ENCODE assay signal across 8 mouse cellular contexts in the genomic region with DNA sequence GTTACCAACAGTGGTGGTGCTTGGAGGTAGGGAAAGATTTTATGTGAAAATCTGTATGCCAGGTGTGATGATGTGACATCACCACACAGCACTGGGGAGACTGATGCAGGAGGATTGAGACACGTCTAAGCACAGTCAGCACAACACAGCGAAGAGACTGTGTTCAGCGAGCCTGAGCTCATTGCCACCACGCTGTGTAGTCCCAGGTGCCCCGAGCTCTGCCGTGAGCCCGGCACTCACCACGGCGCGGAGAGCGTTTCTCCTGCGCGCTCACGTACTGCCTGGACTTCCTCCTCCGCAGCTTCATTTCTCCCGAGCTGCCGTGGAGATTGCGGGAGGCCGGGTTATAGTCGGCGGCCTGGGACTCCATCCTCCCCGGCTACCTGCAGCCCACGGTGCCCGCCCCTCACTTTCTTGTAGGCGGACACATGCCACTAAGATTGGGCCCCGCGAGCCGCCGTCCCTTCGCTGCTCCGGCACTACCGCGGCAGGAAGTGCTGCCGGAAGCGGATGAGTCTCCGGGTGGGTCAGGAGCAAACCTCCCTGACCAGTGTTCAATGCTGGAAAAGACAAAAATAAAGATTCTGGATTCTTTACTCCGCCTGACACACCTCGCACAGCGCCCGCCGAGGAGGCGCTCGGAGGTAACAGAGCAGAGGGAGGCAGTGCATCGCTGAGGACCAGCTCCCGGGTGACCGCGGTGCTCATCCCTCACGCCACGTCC. TPM values are rescaled to one million over a fixed set of nuclear protein-coding genes. Genes with fewer than 3 reads are reported as not detected.
DNase-seq lines count a peak whose midpoint lies in the region; ATAC-seq and TF ChIP-seq lines count a peak whose summit lies in the region.

No protein-coding gene starts in this region.

- no peaks in the 10 kb centered on the region for H3K27me3 ChIP-seq in embryonic facial prominence, embryonic 14.5 days (replicated peaks; ENCODE audit: control insufficient read depth, insufficient read depth, low read length)
- H3K27me3 ChIP-seq in limb, embryonic 13.5 days, result no peaks in the 10 kb centered on the region
- no peaks in the 10 kb centered on the region for H3K27me3 ChIP-seq in midbrain, embryonic 15.5 days (replicated peaks)

- peak; percentile 69; the same call in 1 of the 2 replicates for TF ChIP-seq POLR2A in bone marrow, adult 2 months (IDR thresholded peaks at IDR 0.05; ENCODE audit: borderline replicate concordance, control insufficient read depth, low read depth, low read length)

- H3K27ac ChIP-seq in bone marrow, adult 2 months (ENCODE audit: control insufficient read depth, insufficient read depth, low read depth, low read length, poor library complexity), result peak overlapping the region; percentile 77
- H3K27ac ChIP-seq in embryonic facial prominence, embryonic 14.5 days (replicated peaks; ENCODE audit: low read depth, low read length), result peak overlapping the region; percentile 85
- H3K27ac ChIP-seq in limb, embryonic 13.5 days, result peak overlapping the region; percentile 93
- peak overlapping the region; percentile 93 for H3K27ac ChIP-seq in midbrain, embryonic 15.5 days

- H3K4me2 ChIP-seq in embryonic facial prominence, embryonic 14.5 days (ENCODE audit: low read depth, low read length), result peak overlapping the region; percentile 91
- H3K4me2 ChIP-seq in limb, embryonic 13.5 days (replicated peaks), result peak overlapping the region; percentile 88
- H3K4me2 ChIP-seq in midbrain, embryonic 15.5 days, result peak overlapping the region; percentile 93

- no peaks in the 10 kb centered on the region for H3K9me3 ChIP-seq in embryonic facial prominence, embryonic 14.5 days (ENCODE audit: control insufficient read depth, low read length)
- H3K9me3 ChIP-seq in limb, embryonic 13.5 days, result no peaks in the 10 kb centered on the region
- H3K9me3 ChIP-seq in midbrain, embryonic 15.5 days, result no peaks in the 10 kb centered on the region

- H3K4me3 ChIP-seq in bone marrow, adult 2 months (replicated peaks; ENCODE audit: control insufficient read depth, low read depth, low read length), result peak overlapping the region; percentile 99
- peak overlapping the region; percentile 87 for H3K4me3 ChIP-seq in embryonic facial prominence, embryonic 14.5 days (ENCODE audit: low read depth, low read length)
- peak overlapping the region; percentile 79 for H3K4me3 ChIP-seq in limb, embryonic 13.5 days
- H3K4me3 ChIP-seq in midbrain, embryonic 15.5 days, result peak overlapping the region; percentile 96

- peak overlapping the region; percentile 85 for H3K9ac ChIP-seq in embryonic facial prominence, embryonic 14.5 days (ENCODE audit: low read depth, low read length)
- H3K9ac ChIP-seq in limb, embryonic 13.5 days, result peak overlapping the region; percentile 73
- peak overlapping the region; percentile 93 for H3K9ac ChIP-seq in midbrain, embryonic 15.5 days

- DNase-seq in A20 (ENCODE audit: low read depth, low spot score), result peak; percentile 93
- peak; percentile 95 for DNase-seq in embryonic facial prominence, embryonic 14.5 days (ENCODE audit: low spot score)
- DNase-seq in heart, adult 8-10 months (ENCODE audit: low spot score), result peak; percentile 94
- peak; percentile 93 for DNase-seq in kidney, adult 9 months
- DNase-seq in spleen, adult 18-20 months, result peak; percentile 84 to 91

- H3K36me3 ChIP-seq in embryonic facial prominence, embryonic 14.5 days (ENCODE audit: control insufficient read depth, insufficient read depth, low read length), result peaks cover 14% of the 10 kb centered on the region; the same call in 1 of the 2 replicates
- H3K36me3 ChIP-seq in limb, embryonic 13.5 days, result peaks cover 9% of the 10 kb centered on the region
- no peaks in the 10 kb centered on the region for H3K36me3 ChIP-seq in midbrain, embryonic 15.5 days (replicated peaks)

- peak; percentile 89 for ATAC-seq in embryonic facial prominence, embryonic 14.5 days (ENCODE audit: low read depth)
- ATAC-seq in limb, embryonic 13.5 days (ENCODE audit: low FRiP score, low read depth), result peak; percentile 89
- peak; percentile 93 for ATAC-seq in midbrain, embryonic 15.5 days (replicated peaks)

- no peaks in the 10 kb centered on the region; the same call in 1 of the 2 replicates for H3K4me1 ChIP-seq in bone marrow, adult 2 months (ENCODE audit: control insufficient read depth, insufficient read depth, low read length)
- peaks cover 13% of the 10 kb centered on the region for H3K4me1 ChIP-seq in embryonic facial prominence, embryonic 14.5 days (ENCODE audit: control insufficient read depth, insufficient read depth, low read length)
- peaks cover 19% of the 10 kb centered on the region for H3K4me1 ChIP-seq in limb, embryonic 13.5 days
- H3K4me1 ChIP-seq in midbrain, embryonic 15.5 days, result peaks cover 19% of the 10 kb centered on the region

- under 1% methylated on average over 49 of the region's 49 CpGs for WGBS in bone marrow, adult 2 months
- under 1% methylated on average over 49 of the region's 49 CpGs for WGBS in embryonic facial prominence, embryonic 14.5 days
- WGBS in limb, embryonic 13.5 days, result under 1% methylated on average over 49 of the region's 49 CpGs
- WGBS in midbrain, embryonic 15.5 days, result under 1% methylated on average over 49 of the region's 49 CpGs

- no peak for TF ChIP-seq CTCF in bone marrow, adult 2 months (IDR thresholded peaks at IDR 0.05; ENCODE audit: control insufficient read depth, insufficient read depth, low read length)

RNA-seq across cellular contexts. Expression of a gene that starts 0.8 kb away (rescaled TPM):
- 2.3 and 4.3 TPM in 2 replicates for polyA plus RNA-seq in bone marrow, adult 2 months (2011; ENCODE audit: insufficient read depth, insufficient read length, low replicate concordance, missing spikeins)
- polyA plus RNA-seq in embryonic facial prominence, embryonic 14.5 days (2014; fragmentation: Nextera tagmentation; extraction: Ambion mirVana), result 11.5 and 14.6 TPM in 2 replicates
- 1 to 10 TPM; 1.9 to 3.3 (median 2.6) TPM for total RNA-seq in heart, adult 8-10 months (2022)
- 10.5 and 13.0 TPM in 2 replicates for polyA plus RNA-seq in limb, embryonic 13.5 days (2015; fragmentation: Nextera tagmentation; extraction: Ambion mirVana)
- 15.1 and 17.2 TPM in 2 replicates for polyA plus RNA-seq in midbrain, embryonic 15.5 days (2015; fragmentation: Nextera tagmentation; extraction: Ambion mirVana)

RNA-seq across cellular contexts. Expression of a gene that starts 5.3 kb away (rescaled TPM):
- 14.0 and 33.6 TPM in 2 replicates for polyA plus RNA-seq in bone marrow, adult 2 months (2011; ENCODE audit: insufficient read depth, insufficient read length, low replicate concordance, missing spikeins)
- polyA plus RNA-seq in embryonic facial prominence, embryonic 14.5 days (2014; fragmentation: Nextera tagmentation; extraction: Ambion mirVana), result 2.1 and 2.5 TPM in 2 replicates
- 1 to 10 TPM; 4.3 to 7.0 (median 5.1) TPM for total RNA-seq in heart, adult 8-10 months (2022)
- polyA plus RNA-seq in limb, embryonic 13.5 days (2015; fragmentation: Nextera tagmentation; extraction: Ambion mirVana), result 8.6 and 8.8 TPM in 2 replicates
- 3.1 and 3.7 TPM in 2 replicates for polyA plus RNA-seq in midbrain, embryonic 15.5 days (2015; fragmentation: Nextera tagmentation; extraction: Ambion mirVana)

RNA-seq across cellular contexts. Expression of a gene that starts 54.2 kb away (rescaled TPM):
- 22.6 and 65.3 TPM in 2 replicates for polyA plus RNA-seq in bone marrow, adult 2 months (2011; ENCODE audit: insufficient read depth, insufficient read length, low replicate concordance, missing spikeins)
- 33.3 and 38.3 TPM in 2 replicates for polyA plus RNA-seq in embryonic facial prominence, embryonic 14.5 days (2014; fragmentation: Nextera tagmentation; extraction: Ambion mirVana)
- total RNA-seq in heart, adult 8-10 months (2022), result 100 to 1,000 TPM in 1 of 4 experiments, 10 to 100 TPM in 3; 88.1 to 113 (median 97.9) TPM
- 22.8 and 23.6 TPM in 2 replicates for polyA plus RNA-seq in limb, embryonic 13.5 days (2015; fragmentation: Nextera tagmentation; extraction: Ambion mirVana)
- polyA plus RNA-seq in midbrain, embryonic 15.5 days (2015; fragmentation: Nextera tagmentation; extraction: Ambion mirVana), result 46.2 and 46.9 TPM in 2 replicates

RNA-seq across cellular contexts. Expression of a gene that starts 54.2 kb away (rescaled TPM):
- polyA plus RNA-seq in bone marrow, adult 2 months (2011; ENCODE audit: insufficient read depth, insufficient read length, low replicate concordance, missing spikeins), result 1.9 and 4.7 TPM in 2 replicates
- 15.0 and 21.2 TPM in 2 replicates for polyA plus RNA-seq in embryonic facial prominence, embryonic 14.5 days (2014; fragmentation: Nextera tagmentation; extraction: Ambion mirVana)
- 1 to 10 TPM; 6.4 to 7.9 (median 7.6) TPM for total RNA-seq in heart, adult 8-10 months (2022)
- polyA plus RNA-seq in limb, embryonic 13.5 days (2015; fragmentation: Nextera tagmentation; extraction: Ambion mirVana), result 10.3 and 10.7 TPM in 2 replicates
- polyA plus RNA-seq in midbrain, embryonic 15.5 days (2015; fragmentation: Nextera tagmentation; extraction: Ambion mirVana), result 20.3 and 22.9 TPM in 2 replicates

Comparison
In these comparisons a context has a peak if more than half of its experiments do, and no peak if none do; other contexts are left out.
1. Peak in every context shown above with its lines: DNase-seq, ATAC-seq, H3K4me3 ChIP-seq and H3K27ac ChIP-seq.